Mouse (Mus musculus) fat pad, adult 2 months (tissue): ENCODE measurements at regions not wholly inside any gene's neighbourhood (a gene's known extent, or its start where the extent isn't known, plus 50 kb on each side); places are given as distances from the start of the nearest gene placed in this dataset.
A peak's percentile ranks its signal among the peaks of the same experiment; 100 is the strongest.

Experiments used
- DNase-seq: peaks from one replicate; pipeline ENCODE4 v3.0.0-alpha.2; 2011; ENCODE audit warnings: low read depth, low spot score; ENCODE audit errors: extremely low read depth

DNA sequence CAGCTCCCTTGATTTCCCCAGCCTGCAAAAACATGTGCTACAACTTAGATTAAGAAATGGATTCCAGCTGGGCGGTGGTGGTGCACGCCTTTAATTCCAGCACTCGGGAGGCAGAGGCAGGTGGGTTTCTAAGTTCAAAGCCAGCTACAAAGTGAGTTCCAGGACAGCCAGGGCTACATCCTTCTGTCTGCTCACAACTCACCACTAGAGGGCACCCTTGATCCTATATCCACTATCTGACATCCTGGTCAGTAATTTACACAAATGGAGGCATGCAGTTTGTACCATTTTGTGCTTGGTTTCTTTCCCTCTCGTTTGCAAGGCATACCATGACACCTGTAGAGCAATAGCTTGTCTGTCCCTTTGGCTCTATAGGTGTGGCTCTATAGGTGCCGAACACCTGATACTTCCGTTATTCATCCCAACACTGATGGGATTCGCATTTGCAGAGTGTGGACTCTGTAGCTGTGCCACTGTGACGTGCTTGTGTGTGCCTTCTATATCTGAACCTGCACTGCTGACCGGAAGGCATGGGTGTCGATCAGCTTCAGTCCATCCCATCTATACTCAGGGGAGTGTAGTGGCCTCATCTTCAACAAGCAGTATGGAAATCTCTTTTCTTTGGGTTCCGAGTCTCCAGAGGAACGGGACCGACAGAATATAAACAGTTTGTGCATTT lies 108.4 kb upstream of the Spata13 start:
- no peak for DNase-seq

DNA sequence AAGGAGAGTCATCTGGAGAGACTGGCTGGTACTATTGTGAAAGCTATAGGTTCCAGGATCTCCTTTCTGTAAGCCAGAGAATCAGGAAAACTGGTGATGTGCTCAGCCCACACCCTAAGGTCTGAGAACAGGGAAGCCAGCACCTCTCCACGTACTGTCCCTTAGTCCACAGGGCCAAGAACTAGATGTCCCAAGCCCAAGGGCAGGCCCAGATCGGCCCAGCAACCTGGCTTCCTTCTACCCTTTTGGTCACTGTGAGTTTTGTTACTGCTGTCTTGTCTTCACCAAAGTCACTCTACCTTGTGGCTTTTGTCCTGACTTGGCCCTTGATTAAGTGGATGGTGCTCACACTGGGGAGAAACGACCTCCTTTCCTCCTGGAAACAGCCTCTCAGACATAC lies 107.8 kb upstream of the Spata13 start:
- DNase-seq = no peak

DNA sequence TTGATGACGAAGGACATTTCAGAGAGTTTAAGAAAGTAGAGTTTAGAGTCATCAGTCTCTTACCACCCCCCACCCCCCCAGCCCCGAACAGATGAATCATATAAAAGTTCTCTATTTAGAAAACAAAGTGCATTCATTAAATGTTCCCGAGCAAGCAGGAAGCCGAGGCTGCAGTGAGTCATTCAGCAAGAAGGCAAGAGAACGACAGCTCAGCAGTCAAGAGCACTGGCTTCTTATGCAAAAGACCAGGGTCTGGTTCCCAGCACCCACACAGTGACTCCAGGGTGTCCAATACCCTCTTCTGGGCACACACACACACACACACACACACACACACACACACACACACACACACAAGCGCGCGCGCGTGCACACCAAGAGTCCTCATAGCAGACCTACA lies 107.0 kb upstream of the Spata13 start:
- DNase-seq = no peak

DNA sequence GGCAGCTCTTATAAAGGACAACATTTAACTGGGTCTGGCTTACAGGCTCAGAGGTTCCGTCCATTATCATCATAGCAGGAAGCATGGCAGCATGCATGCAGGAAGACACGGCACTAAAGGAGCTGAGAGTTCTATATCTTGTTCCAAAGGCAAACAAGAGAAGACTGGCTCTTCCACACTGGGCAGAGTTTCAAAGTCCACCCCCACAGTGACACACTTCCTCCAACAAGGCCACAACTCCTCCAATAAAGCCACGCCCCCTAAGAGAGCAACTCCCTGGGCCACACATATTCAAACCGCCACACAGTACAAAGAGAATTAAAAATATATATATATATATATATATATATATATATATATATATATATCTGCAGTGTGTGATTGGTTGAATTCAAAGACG lies 105.8 kb upstream of the Spata13 start:
- peak; percentile 23 for DNase-seq

DNA sequence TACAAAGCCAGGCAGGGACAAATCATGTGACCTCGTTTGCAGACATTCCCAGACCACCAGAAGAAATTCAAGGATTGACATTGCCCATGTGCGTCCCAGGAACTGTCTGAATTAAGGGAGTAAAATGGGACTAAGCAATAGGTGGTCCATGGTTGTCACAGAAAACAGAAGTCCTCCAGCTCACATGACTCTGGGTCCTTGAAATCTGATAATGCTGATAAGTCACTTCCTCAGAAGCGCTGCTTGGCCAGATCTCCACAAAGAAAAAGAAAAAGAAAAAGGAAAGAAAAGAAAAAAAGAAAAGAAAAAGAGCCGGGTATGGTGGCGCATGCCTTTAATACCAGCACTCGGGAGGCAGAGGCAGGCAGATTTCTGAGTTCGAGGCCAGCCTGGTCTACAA lies 105.3 kb upstream of the Spata13 start:
- no peak for DNase-seq

DNA sequence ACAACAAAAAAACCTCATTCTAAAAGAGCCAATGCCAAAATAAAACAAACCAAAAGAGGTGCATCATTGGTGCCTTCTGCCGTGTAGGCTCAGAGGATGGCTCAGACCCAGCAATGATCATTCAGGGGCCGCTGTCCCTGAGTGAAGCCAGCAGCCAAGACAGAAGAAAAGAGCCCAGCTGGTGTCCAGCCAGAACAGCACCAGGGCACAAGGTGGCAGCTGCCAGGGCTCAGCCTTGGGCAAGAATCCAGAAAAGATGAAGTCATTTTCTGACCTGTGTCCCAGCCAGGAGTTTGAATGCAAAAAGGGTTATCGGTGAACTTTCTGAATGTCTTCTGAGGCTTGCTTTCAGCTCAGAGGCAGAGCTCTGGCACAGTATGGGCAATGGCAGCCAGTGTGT lies 104.8 kb upstream of the Spata13 start:
- peak; percentile 34 for DNase-seq

DNA sequence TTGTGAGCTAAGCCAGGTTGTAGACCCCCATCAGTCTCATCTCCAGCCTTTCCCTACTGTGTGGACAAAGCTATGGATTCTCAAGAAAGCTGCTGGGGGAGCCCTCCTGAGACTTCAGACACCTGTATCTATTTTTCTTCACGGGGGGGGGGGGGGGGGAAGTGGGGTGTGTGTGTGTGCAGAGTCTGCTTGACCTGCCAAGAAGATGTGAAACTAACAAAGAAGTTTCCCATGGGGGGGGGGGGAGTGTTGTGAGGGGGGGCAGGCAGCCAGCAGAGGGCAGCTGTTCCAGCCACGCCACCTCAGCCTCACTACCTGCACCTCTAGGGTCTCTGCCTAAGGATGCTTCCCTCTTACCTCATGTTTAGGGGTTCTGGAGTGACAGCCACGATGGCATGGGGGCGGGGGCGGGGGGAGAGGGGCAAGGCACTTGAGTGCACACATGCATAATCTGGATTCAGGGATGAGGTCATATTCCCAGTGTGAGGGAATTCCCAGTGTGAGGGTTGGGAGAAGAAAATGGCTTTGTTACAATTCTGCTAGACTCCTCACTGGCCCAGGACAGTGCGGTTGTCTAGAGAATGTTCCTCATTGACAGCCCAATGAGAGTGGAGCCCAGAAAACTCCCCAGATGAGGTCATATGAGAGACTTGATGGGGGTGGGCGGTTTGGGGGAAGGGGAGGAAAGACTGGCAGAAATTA lies 104.0 kb upstream of the Spata13 start:
- DNase-seq = no peak

DNA sequence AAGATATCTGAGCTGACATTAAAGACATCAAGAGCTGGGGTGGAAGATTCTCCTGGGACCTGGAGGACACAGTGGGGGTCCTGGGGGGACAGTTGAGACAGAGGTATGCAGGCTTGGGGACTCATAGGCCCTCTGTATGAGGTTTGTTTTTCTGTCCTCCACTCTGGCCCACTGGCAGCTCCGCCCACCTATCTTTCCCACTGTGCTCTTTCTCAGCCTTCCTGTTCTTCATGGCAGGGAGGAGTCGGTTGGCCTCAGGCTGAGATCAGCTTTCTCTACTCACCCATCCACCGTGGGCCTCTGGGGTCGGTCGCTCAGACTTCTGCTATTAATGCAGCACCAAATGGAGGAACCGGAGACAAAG lies 103.5 kb upstream of the Spata13 start:
- no peak for DNase-seq

DNA sequence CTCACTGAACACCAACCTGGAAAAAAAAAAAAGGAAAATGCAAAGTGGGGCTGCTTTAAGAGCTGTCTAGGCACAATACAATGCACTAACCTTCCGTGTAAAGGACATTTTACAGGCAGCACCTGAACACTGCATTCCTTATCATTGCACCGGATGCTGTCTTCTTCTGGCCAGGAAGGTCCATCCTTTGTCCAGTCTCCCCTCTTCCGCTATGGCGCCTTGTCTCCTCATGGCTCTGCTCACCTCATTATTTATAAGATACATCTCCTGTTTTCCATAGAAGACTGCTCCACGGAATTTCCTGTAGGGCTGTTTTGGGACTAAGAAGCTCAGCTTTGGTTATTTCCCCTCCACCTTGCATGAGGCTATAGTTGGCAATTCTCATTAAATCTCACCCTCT lies 102.8 kb upstream of the Spata13 start:
- DNase-seq = no peak

DNA sequence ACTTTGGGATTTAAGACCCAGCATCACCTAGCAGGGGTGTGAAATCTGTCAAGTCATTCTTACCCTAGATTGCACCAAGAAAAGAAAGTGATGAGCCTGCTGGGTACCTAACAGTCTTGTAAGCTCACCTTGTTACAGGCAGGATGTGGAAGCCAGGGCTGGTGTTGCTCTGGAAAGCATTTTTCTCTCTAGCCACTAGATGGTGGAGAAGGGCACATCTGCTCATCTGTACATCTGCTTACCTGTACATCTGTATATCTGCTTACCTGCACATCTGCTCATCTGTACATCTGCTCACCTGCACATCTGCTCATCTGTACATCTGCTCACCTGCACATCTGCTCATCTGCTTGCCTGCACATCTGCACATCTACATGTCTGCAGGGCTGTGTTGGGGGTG lies 102.0 kb upstream of the Spata13 start:
- DNase-seq = no peak

DNA sequence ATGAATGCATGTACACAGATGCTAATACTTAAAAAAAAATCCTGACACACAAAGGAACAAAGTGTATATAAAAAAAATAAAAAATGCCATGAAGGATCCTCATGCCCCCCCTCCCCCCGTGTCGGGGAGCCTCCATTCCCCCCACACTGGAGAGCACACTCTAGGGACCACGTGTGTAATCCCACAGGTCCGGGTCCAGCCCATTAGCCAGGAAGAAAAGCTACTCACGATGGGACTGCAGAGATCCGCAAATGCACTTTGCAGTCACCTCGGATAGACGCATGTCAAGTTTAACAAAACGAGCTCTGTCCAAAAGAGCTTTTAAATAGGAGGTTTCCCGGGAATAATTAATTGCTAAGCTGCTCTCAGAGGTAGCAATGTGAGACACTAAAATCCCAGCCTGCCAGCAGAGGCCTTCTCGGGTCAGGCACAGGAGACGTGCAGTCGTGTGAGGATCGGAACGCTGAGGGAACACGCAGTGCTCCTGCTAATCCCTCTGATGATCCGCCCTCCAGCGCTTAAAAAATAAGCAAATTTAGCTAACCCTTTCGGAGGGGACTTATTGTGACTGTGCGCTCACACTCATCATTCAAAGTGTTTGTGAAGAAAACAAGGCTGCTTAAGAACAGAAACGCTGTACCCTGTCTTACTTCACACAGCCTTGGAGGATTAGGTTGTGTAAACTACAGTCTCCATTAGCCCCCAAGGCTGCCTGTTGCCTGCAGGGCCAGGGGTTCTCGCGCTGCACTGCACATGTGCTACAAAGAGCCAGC lies 100.2 kb upstream of the Spata13 start:
- peak; percentile 51 for DNase-seq

DNA sequence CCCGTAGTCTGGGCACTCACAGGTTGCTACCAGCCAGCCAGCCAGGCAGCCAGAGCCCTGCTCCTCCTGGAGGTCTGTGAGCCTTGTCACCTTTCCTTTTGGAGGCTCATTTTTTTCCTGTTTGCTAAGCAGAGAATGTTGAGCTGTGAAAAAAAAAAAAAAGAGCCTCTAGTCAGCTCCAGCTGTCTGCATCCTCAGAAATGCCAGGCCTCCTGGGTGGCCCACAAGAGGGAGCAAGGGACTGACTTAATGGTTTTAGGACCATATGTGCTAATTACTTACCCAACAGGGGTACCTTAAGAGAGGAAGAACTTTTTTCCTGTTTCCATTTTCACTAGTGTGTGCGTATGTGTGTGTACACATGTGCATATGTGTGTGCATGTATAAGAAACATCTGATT lies 94.8 kb upstream of the Spata13 start:
- DNase-seq = no peak

DNA sequence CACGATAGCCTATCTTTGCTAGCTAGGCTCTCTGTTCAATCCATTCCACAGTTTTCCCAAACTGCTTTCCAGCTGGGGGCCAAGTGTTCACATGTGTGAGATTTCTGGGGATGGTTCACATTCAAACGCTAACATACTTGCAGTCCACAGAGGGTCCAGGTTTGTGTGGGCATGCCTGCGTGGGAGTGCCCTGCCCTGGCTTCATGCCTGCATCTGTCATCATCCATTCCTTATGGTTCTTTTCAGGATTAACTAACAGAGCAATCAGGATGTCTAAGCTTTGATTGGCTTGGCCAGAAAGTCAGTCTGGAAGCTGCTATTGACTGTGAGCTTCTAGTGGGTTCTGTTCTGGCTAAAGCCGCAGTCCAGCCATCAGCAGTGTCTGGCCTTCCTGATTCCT lies 93.7 kb upstream of the Spata13 start:
- DNase-seq = no peak

DNA sequence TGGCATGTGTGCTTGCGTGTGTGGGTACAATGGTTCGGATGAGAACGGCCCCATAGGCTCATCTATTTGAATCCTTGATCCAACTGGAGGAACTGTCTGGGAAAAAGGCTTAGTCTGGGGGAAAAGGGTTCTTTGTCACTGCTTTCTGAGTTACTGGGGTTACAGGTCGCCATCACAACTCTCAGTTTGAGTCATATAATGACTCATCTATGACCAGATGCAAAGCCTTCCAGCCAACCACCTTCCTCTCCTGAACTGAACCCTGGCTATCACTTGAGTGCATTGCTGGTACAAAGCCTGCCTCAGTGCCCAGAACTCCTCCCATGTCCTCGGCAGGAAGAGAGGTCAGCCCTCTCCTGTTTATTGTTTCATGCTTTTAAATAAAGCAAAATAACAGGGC lies 92.2 kb upstream of the Spata13 start:
- no peak for DNase-seq

DNA sequence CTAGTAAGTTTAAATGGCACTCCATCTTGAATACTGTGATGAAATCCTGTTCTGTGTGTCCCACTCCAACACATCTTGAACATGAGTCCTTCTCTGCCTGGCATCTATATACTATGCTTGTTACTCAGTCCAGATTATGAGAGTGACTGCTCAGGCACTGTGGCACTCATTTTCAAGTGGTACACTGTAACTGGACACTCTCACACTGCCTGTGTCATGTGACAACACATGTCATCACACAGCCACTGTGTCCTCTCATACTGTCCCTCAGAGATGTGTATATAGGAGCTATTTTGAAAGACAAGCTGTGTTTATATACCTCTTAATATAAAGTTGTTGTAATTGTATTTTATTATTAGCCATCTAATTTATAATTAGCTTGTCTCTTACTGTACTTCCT lies 89.0 kb upstream of the Spata13 start:
- no peak for DNase-seq

DNA sequence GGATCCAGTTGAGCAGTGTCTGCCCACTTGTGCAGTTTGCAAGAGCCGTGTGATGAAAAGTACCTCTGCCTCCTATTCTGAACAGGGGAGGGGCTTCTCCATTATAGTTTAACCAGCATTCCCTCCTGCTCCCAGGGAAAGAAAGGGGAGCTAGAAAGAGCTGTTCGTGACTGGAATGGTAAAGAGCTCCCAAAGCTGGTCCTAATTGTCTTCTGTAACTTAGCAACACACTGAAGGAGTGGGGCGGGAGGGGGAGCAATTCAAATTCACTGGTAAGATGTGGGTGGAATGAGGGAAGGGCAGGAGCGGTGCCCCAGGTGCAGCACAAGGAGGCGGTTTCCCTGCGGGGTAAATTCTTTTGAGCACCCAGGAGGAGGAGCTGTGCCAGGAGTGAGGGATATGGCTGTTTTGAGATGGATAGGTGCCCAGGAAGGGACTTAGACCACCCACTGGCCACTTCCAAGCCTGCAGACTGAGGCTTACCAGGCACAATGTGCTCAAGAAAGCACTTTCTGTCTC lies 79.5 kb upstream of the Spata13 start:
- no peak for DNase-seq

DNA sequence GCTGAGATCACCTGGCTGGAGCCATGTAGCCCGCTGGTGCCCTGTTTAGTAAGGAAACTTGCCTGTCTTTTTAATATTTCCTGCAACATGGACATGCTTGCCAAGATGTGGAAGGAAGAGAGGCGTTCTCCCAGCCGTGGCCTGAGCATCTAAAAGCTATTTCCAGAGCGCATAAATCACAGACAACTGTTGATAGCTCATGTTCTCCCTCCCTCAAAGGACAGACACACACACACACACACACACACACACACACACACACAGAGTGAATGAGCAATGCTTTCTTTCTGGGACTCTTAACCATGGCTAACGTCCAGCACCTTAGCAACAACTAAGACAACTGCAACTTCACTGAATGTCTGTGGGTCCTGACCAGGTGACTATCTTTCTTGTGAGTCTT lies 77.3 kb upstream of the Spata13 start:
- DNase-seq = no peak

DNA sequence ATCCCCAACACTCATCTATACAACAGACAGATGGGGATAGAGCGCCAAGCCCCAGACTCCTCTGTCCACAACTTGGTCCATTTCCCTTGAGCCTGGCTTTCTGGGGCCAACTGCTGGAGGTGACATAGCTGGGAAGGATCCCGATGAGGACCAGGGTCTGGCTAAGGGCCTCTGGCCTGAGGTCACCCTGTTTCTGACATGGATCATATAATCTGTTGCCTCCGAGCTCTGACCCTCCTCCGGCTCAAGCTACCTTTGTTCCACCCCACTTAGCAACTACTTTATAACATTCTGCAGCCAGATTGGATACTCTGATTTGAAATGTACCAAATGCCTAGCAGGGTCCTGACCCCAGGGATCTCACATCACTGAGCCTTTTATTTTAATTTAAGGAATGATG lies 76.8 kb upstream of the Spata13 start:
- no peak for DNase-seq

DNA sequence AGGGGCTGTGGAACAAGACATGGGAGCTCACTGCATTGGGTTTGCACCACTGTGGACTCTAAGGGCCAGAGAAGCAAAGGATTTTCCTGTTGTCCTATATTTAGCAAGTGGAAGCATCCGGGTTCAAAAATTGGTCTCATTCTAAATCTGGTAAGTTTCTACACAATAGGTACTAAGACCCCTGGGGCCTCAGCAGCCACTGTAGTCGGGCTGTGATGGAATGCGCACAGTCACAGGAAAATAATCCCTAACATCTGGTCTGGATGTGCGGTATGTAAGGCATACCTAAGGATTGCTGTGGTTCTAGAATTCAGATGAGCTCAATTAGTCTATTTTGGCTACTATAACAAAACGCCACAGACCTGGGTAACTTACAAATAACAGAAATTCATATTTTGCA lies 74.4 kb upstream of the Spata13 start:
- no peak for DNase-seq

DNA sequence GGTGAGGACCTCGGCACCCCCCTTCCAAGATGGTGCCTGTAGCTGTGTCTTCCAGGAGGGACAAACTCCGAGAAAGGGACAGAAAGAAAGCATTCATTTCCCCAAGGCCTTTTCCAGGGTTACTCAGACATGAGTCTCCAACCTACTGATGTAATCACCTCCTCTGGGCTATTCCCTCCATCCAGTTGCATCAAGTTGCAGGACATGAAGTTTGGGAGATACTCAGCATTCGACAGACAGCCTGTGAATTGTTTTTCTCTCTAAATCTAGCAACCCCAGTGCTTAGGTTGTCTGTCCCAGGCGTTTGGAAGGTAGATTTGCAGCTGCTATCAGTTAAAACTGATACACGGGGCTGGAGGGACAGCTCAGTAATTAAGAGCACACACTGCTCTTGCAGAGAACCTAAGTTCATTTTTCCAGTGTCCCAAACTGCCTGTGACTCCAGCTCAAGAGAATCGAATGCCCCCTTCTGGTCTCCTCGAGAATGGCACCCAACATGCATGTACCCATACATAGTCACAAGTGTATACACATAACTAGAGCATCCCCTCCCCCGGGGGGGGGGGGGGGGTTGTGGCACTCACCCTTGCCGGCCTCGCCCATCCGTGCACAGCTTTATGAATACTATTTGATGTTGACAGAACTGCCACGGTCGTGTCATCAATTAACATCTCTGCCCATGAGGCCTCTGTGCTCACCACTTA lies 73.8 kb upstream of the Spata13 start:
- no peak for DNase-seq

DNA sequence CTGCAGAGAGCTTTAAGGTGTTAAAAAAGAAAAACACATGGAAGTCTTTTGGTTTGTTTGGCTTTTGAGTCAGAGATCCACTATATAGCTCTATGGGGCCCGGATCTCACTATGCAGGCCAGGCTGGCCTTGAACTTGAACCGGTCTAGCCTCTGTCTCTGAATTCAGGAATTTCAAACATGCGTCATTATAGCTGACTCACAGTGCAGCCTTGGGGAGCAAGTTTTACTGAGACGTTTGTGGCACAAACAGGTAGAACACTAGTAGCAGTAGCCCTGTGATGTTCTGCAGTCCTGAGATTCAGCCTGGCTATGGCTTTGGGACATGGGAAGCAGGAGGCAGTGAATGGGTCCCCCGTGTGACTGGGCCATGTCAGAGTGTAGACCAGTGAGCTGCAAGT lies 57.5 kb upstream of the Spata13 start:
- no peak for DNase-seq
